Mouse (Mus musculus) embryonic facial prominence, embryonic 15.5 days (tissue): Measurements from ENCODE around the gene Nucks1. TPM values are rescaled to one million over a fixed set of nuclear protein-coding genes. Genes with fewer than 3 reads are reported as not detected.

Source experiments
- ATAC-seq: fragments of 200-750 bp; cut with Nextera tagmentation; 2 replicates; pipeline ENCODE4 v1.8.0; 2017; ENCODE audit warnings: low read depth, moderate TSS enrichment; ENCODE audit not compliant: insufficient number of reproducible peaks, low FRiP score, low TSS enrichment
- H3K27ac ChIP-seq: fragments of 300-500 bp; sonication (generic); replicated peaks from 2 replicates; pipeline ENCODE4 v1.5.1; 2015; ENCODE audit warnings: mild to moderate bottlenecking, inconsistent platforms
- H3K27me3 ChIP-seq: fragments of 300-500 bp; sonication (generic); 2 replicates; pipeline ENCODE4 v1.6.1; 2015; ENCODE audit warnings: inconsistent platforms
- H3K36me3 ChIP-seq: fragments of 300-500 bp; sonication (generic); 2 replicates; pipeline ENCODE4 v1.6.1; 2015; ENCODE audit warnings: mild to moderate bottlenecking, inconsistent platforms
- H3K4me1 ChIP-seq: fragments of 300-500 bp; sonication (generic); 2 replicates; pipeline ENCODE4 v1.6.1; 2015; ENCODE audit warnings: inconsistent platforms
- H3K4me2 ChIP-seq: fragments of 300-500 bp; sonication (generic); replicated peaks from 2 replicates; pipeline ENCODE4 v1.6.1; 2015; ENCODE audit warnings: mild to moderate bottlenecking, inconsistent platforms
- H3K4me3 ChIP-seq: fragments of 300-500 bp; sonication (generic); replicated peaks from 2 replicates; pipeline ENCODE4 v1.5.1; 2015; ENCODE audit warnings: mild to moderate bottlenecking, inconsistent platforms
- H3K9ac ChIP-seq: fragments of 300-500 bp; sonication (generic); 2 replicates; pipeline ENCODE4 v1.6.1; 2015; ENCODE audit warnings: inconsistent platforms
- H3K9me3 ChIP-seq: fragments of 300-500 bp; sonication (generic); replicated peaks from 2 replicates; pipeline ENCODE4 v1.6.1; 2016; ENCODE audit warnings: inconsistent platforms
- WGBS: fragments of 180-500 bp; shearing (Covaris S2); methylation state at CpG from one replicate; pipeline ENCODE4 v1.1.7; 2015; 5-methylcytosine and 5-hydroxymethylcytosine counted together
- polyA plus RNA-seq: library from polyadenylated mRNA; unstranded; fragments of >200 nt; fragmentation: Nextera tagmentation; extraction: Ambion mirVana; gene quantifications from 2 replicates; pipeline ENCODE4 v1.2.1, GENCODE M21; 2015

Nucks1 gene
- polyA plus RNA-seq = 60.5 and 67.0 TPM in 2 replicates

DNA sequence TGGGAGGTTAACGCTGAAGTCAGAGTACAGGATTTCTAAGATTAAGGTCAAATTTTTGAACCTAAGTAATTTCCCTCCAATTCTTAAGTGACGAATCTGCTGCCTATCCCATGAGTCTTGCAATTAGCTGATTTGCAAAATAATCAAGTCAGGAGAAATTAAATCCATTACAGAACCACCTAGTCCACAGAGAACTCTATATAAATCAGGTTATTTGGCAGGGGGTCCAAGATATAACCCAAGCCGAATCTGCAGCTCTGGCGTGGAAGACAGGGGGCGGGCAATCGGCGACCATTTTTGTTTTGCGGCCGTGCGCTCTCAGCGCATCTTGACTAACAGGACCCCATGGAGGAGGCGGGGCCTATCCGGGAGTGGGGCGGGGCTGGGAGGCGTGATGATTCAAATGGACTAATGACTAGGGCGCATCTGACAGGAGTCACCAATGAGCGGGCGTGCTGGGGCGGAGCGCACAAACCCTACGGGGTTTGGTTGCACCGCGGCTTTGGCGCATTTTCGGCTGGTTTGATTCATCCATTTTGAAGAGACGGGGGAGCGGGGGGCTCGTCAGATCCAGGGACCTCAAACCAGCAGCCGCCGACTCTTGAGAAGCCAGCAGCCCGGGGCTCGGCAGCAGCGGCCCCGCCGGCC is at the start of gene Nucks1:
Gene Nucks1 (plus strand): TSS at position 534 of the 648 bp plus-strand sequence.
- peaks cover 3% of the 10 kb centered on the region; the same call in 1 of the 2 replicates for H3K36me3 ChIP-seq
- peak; percentile 99 for ATAC-seq
- H3K27ac ChIP-seq = peak within 1 kb of the TSS; percentile 99
- H3K4me1 ChIP-seq = peaks cover 10% of the 10 kb centered on the region; the same call in 1 of the 2 replicates
- H3K27me3 ChIP-seq = peaks cover 12% of the 10 kb centered on the region
- 1% methylated on average over 34 of the region's 35 CpGs for WGBS
- H3K4me2 ChIP-seq = peak within 1 kb of the TSS; percentile 56
- H3K4me3 ChIP-seq = peak within 1 kb of the TSS; percentile 94
- no peaks in the 10 kb centered on the region for H3K9me3 ChIP-seq
- H3K9ac ChIP-seq = peak within 1 kb of the TSS; percentile 98

DNA sequence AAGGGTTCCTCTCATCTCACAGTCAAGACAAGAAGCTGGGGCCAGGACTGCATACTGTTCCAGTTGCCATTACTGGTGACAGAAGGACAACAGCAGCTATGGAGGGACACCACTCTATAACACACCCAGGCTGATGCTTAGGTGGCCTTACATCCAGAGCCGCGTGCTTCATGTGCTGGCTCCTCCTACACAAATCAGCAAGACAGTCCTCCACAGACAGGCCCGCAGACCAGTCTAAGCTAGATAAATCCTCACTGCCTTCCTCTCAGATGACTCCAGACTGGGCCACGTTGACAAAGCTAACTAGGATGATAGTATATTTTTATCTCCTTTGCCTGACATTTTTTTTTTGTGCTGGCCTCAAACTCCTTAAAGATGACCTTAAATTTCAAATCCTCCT is 48.5 kb upstream of the Nucks1 start:
- no peak for ATAC-seq
- Histone ChIP-seq H3K9me3 (no peaks in the 10 kb centered on the region), H3K4me2 (no peak overlapping the region), H3K4me1 (no peaks in the 10 kb centered on the region), H3K27ac (no peak overlapping the region), H3K9ac (no peak overlapping the region), H3K36me3 (no peaks in the 10 kb centered on the region), H3K27me3 (no peaks in the 10 kb centered on the region), H3K4me3 (no peak overlapping the region)
- WGBS = 84% methylated on average over 4 of the region's 4 CpGs

- Histone ChIP-seq H3K27me3 (no peaks in the 10 kb centered on the region), H3K36me3 (no peaks in the 10 kb centered on the region), H3K4me2 (no peak overlapping the region), H3K9ac (no peak overlapping the region), H3K27ac (no peak overlapping the region), H3K4me3 (no peak overlapping the region), H3K9me3 (no peaks in the 10 kb centered on the region), H3K4me1 (no peaks in the 10 kb centered on the region)
- ATAC-seq = no peak
- WGBS = 82% methylated on average over 5 of the region's 5 CpGs
Measured at GRCm38 (mm10) chr1:131865596-131865995, 44.7 kb upstream of the Nucks1 start.

DNA sequence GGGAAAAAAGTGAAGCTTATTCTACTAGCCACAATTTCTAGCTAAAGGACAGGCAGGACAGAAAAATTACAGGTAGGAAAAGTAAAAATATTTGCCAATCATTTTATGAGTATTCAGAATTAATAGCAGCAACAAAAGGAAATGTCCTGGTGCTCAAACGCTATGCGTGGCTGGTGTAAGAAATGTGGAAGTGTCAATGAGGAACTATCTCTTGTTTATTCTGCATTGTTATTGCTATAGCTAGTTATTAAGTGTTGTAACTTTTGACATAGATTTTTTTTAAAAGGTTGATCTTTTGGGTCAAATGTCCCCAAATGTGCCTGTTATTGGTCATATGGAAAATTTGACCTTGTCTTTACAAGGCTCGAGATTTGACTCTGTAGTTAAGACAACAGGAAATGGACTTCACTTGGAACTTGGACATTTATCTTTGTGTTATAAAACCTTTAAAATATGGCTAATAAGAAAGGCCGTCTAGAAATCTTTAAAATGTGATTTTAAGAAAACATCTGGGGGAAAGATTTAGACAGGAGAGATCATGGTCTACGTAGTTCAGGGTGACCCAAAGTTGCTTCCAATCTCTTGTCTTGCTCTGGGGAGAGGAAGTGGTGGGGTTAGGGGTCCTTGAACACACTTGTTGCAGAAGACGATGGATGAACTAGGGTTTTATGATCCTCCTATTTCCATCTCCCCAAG is 43.9 kb upstream of the Nucks1 start:
- ATAC-seq = no peak
- H3K4me2 ChIP-seq = peak overlapping the region; percentile 87

DNA sequence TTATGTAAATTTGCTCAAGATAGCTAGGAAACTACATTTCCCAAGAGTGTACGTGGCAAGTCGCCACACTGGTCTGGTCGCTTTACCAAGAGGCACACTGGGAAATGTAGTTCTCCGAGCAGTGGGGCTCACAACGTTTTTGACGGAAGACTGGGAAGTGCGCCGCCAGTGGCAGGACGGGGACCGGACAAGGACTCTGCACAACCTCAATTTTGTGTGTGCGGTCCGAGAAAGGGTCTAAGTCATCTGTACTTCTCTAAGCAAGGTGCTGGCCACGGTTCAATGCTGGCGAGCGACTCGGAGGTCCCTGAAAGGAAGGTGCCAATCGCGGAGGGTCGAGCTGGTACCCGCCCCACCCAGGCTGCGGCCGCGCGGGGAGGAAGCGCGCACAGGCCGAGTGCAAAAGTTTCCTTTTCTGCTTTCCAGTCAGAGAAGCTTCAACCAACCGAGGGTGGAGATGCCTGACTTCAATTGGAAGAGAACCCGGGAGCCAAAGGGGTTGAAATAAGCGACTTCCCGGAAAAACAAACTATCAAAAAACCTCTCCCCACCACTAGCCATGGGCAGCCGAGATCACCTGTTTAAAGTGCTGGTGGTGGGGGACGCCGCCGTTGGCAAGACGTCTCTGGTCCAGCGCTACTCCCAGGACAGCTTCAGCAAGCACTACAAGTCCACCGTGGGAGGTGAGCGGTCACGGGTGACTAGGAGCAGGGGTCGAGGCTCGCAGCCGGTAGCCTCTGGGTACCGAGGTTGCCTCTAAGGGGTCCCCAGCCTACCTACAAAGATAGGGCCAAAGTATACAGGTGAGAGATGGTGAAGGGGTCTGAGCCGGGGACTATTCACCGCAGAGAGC is 43.0 kb upstream of the Nucks1 start, which contains the start of gene Rab29:
Gene Rab29 (plus strand): TSS at position 132 of the 853 bp plus-strand sequence.
- H3K4me1 ChIP-seq = no peaks in the 10 kb centered on the region
- under 1% methylated on average over 46 of the region's 46 CpGs for WGBS
- no peaks in the 10 kb centered on the region for H3K9me3 ChIP-seq
- H3K9ac ChIP-seq = peak within 1 kb of the TSS; percentile 55
- no peak within 1 kb of the TSS for H3K27ac ChIP-seq
- peak within 1 kb of the TSS; percentile 74 for H3K4me3 ChIP-seq
- peak within 1 kb of the TSS; percentile 87 for H3K4me2 ChIP-seq
- ATAC-seq = peak; percentile 94
- no peaks in the 10 kb centered on the region for H3K27me3 ChIP-seq
- H3K36me3 ChIP-seq = no peaks in the 10 kb centered on the region

More for the DNA sequence above, 43.9 kb upstream of the Nucks1 start:
- Histone ChIP-seq H3K9ac (no peak overlapping the region), H3K36me3 (no peaks in the 10 kb centered on the region), H3K9me3 (no peaks in the 10 kb centered on the region), H3K27me3 (no peaks in the 10 kb centered on the region), H3K4me3 (peak overlapping the region; percentile 74; the same call in 1 of the 2 replicates), H3K4me1 (no peaks in the 10 kb centered on the region), H3K27ac (no peak overlapping the region)
- 72% methylated on average over 6 of the region's 6 CpGs for WGBS

DNA sequence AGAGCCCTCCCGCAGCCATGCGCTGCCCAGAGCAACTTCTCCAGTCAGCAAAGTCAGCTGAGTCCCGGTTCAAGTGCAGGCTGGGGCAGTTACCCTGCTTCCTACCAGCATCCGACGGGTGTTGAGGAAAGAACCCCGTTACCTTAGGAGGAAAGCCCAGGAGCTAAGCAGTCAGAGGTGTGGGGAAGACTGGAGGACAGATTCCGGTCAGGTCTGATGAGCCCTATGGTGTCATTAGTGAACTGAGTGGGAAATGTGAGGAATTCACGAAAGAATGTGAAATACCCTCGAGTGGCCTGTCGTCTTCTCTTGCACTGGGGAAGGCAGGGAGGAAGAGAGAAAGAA is 42.4 kb upstream of the Nucks1 start:
- no peaks in the 10 kb centered on the region for H3K9me3 ChIP-seq
- no peak for ATAC-seq
- 11% methylated on average over 10 of the region's 10 CpGs for WGBS
- no peaks in the 10 kb centered on the region for H3K27me3 ChIP-seq
- H3K27ac ChIP-seq = no peak overlapping the region
- H3K36me3 ChIP-seq = 0 out of 2 replicates have a peak, but pooled peaks cover 3% of the 10 kb centered on the region
- no peaks in the 10 kb centered on the region for H3K4me1 ChIP-seq
- H3K4me3 ChIP-seq = peak overlapping the region; percentile 74
- H3K9ac ChIP-seq = peak overlapping the region; percentile 55
- H3K4me2 ChIP-seq = peak overlapping the region; percentile 87

GRCm38 (mm10) chr1:131869561-131869960 is 40.8 kb upstream of the Nucks1 start:
- ATAC-seq = no peak
- no peaks in the 10 kb centered on the region for H3K9me3 ChIP-seq
- no peak overlapping the region for H3K9ac ChIP-seq
- no peak overlapping the region for H3K4me2 ChIP-seq
- WGBS = 78% methylated on average over 2 of the region's 2 CpGs
- no peaks in the 10 kb centered on the region for H3K4me1 ChIP-seq
- no peak overlapping the region for H3K4me3 ChIP-seq
- 0 out of 2 replicates have a peak, but pooled peaks cover 6% of the 10 kb centered on the region for H3K36me3 ChIP-seq
- H3K27me3 ChIP-seq = no peaks in the 10 kb centered on the region
- no peak overlapping the region for H3K27ac ChIP-seq

DNA sequence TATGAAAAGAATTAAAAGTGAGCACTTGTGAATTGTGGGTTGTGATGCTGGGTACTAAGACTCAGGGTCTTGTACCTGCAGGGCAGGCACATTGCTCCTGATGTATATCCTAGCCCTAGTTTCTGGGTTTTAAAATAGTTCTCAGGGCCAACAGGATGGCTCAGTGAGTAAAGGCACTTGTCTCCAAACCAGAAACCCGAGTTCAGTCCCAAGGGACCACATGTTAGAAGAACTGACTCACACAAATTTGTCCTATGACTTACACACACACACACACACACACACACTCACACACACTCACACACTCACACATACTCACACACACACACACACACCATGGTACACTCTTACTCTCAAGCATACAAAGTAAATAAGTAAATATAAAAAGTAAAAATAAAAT is 37.5 kb upstream of the Nucks1 start:
- no peaks in the 10 kb centered on the region for H3K9me3 ChIP-seq
- H3K4me1 ChIP-seq = no peaks in the 10 kb centered on the region
- no peak for ATAC-seq
- H3K9ac ChIP-seq = no peak overlapping the region
- H3K36me3 ChIP-seq = 0 out of 2 replicates have a peak, but pooled peaks cover 6% of the 10 kb centered on the region
- 55% methylated on average over 1 of the region's 1 CpGs for WGBS
- no peak overlapping the region for H3K4me2 ChIP-seq
- no peaks in the 10 kb centered on the region for H3K27me3 ChIP-seq
- H3K27ac ChIP-seq = no peak overlapping the region
- no peak overlapping the region for H3K4me3 ChIP-seq

DNA sequence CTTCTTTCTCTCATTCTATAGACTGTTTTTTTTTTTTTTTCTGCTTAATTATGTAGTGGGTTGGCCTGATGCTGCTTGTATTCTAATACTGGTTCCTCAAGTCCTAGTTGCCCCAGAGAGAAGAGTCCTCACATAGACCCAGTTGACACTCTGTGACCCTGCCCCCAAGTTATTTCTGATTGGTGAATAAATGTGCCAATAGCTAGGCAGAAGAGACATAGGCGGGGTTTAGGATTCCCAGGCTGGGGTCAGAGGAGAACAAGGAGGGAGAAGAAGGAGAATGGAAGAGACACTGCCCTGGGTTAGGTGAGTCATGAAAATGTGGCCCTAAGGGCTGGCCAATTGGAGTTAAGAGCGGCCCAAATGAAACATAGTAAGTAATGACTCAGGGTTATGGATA is 30.5 kb upstream of the Nucks1 start:
- H3K4me3 ChIP-seq = no peak overlapping the region
- H3K9ac ChIP-seq = no peak overlapping the region
- no peak overlapping the region for H3K4me2 ChIP-seq
- no peaks in the 10 kb centered on the region for H3K27me3 ChIP-seq
- WGBS = 76% methylated on average over 2 of the region's 2 CpGs
- no peak overlapping the region for H3K27ac ChIP-seq
- no peaks in the 10 kb centered on the region for H3K36me3 ChIP-seq
- H3K9me3 ChIP-seq = no peaks in the 10 kb centered on the region
- no peaks in the 10 kb centered on the region for H3K4me1 ChIP-seq
- no peak for ATAC-seq

GRCm38 (mm10) chr1:131882787-131883186 is 27.5 kb upstream of the Nucks1 start:
- no peak overlapping the region for H3K27ac ChIP-seq
- H3K9me3 ChIP-seq = no peaks in the 10 kb centered on the region
- H3K27me3 ChIP-seq = no peaks in the 10 kb centered on the region
- no peaks in the 10 kb centered on the region for H3K36me3 ChIP-seq
- no peak overlapping the region for H3K4me2 ChIP-seq
- no peaks in the 10 kb centered on the region for H3K4me1 ChIP-seq
- H3K4me3 ChIP-seq = no peak overlapping the region
- H3K9ac ChIP-seq = no peak overlapping the region
- 62% methylated on average over 2 of the region's 2 CpGs for WGBS
- no peak for ATAC-seq

- ATAC-seq = no peak
- H3K27me3 ChIP-seq = no peaks in the 10 kb centered on the region
- no peak overlapping the region for H3K27ac ChIP-seq
- H3K4me1 ChIP-seq = no peaks in the 10 kb centered on the region
- no peaks in the 10 kb centered on the region for H3K36me3 ChIP-seq
- H3K4me3 ChIP-seq = no peak overlapping the region
- no peak overlapping the region for H3K9ac ChIP-seq
- H3K4me2 ChIP-seq = no peak overlapping the region
- WGBS = 58% methylated on average over 2 of the region's 2 CpGs
- H3K9me3 ChIP-seq = no peaks in the 10 kb centered on the region
Measured at GRCm38 (mm10) chr1:131886173-131886572, 24.2 kb upstream of the Nucks1 start.
